Mouse (Mus musculus): ENCODE measurements around the gene Grb7.

Gene Grb7

GRCm38 (mm10) chr11:98472696-98473095, 26.5 kb downstream of the Grb7 start:
- no peak for DNase-seq

- no peak for DNase-seq
Measured at GRCm38 (mm10) chr11:98473916-98474479, 27.8 kb downstream of the Grb7 start.

- no peak for DNase-seq
Measured at GRCm38 (mm10) chr11:98474967-98475366, 28.8 kb downstream of the Grb7 start.

- DNase-seq: no peak
Measured at GRCm38 (mm10) chr11:98475630-98476433, 29.6 kb downstream of the Grb7 start.

GRCm38 (mm10) chr11:98476434-98476807, 30.2 kb downstream of the Grb7 start:
- no peak for DNase-seq

- DNase-seq: no peak
Measured at GRCm38 (mm10) chr11:98477011-98477701, 31.0 kb downstream of the Grb7 start.

- DNase-seq: peak in 1 of 2 experiments; percentile 15
Measured at GRCm38 (mm10) chr11:98479026-98479939, 33.1 kb downstream of the Grb7 start.

GRCm38 (mm10) chr11:98479940-98480497, 33.8 kb downstream of the Grb7 start:
- no peak for DNase-seq

- DNase-seq: no peak
Measured at GRCm38 (mm10) chr11:98481231-98481630, 35.0 kb downstream of the Grb7 start.

- peak in 1 of 2 experiments; percentile 16 for DNase-seq
Measured at GRCm38 (mm10) chr11:98482067-98482466, 35.9 kb downstream of the Grb7 start.

- no peak for DNase-seq
Measured at GRCm38 (mm10) chr11:98485749-98486148, 39.6 kb downstream of the Grb7 start.

GRCm38 (mm10) chr11:98487526-98488040, 41.4 kb downstream of the Grb7 start:
- no peak for DNase-seq

GRCm38 (mm10) chr11:98488540-98489234, 42.5 kb downstream of the Grb7 start:
- DNase-seq: no peak

- DNase-seq: no peak
Measured at GRCm38 (mm10) chr11:98491571-98491970, 45.4 kb downstream of the Grb7 start.

- no peak for DNase-seq
Measured at GRCm38 (mm10) chr11:98492959-98493358, 46.8 kb downstream of the Grb7 start.

GRCm38 (mm10) chr11:98493394-98493793, 47.2 kb downstream of the Grb7 start:
- DNase-seq: no peak

GRCm38 (mm10) chr11:98495176-98495719, 49.1 kb downstream of the Grb7 start:
- DNase-seq: no peak

- no peak for DNase-seq
Measured at GRCm38 (mm10) chr11:98497388-98498288, 51.4 kb downstream of the Grb7 start.

- no peak for DNase-seq
Measured at GRCm38 (mm10) chr11:98504926-98505325, 58.7 kb downstream of the Grb7 start.

Measured in kidney, postnatal 25 days (tissue).